Mouse (Mus musculus): Measurements from ENCODE around the gene Lad1. TPM values are rescaled to one million over a fixed set of nuclear protein-coding genes. Genes with fewer than 3 reads are reported as not detected.

The Lad1 gene
- total RNA-seq, 2 experiments from 2014 or later: 0.62 to 0.73 TPM

DNA sequence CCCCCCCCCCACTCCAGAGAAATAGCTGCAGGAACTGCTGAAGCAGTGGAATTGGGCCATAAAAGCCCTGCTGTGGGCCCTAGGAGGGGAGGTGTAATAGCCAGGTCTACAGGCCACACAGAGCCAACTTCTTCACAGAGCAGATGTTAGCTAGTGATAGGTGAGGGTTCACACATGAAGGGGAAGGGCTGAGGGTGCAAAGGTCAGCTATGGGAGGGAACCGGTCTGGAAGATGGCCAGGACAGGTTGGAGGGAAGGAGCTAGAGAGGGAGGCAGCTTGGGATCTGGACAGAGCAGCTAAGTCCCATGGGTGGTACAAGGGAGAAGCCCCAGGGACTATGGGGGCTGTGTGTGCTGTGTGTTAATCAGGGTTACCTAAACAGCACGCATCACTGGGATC lies 8.2 kb upstream of the Lad1 start:
- DNase-seq: no peak

DNA sequence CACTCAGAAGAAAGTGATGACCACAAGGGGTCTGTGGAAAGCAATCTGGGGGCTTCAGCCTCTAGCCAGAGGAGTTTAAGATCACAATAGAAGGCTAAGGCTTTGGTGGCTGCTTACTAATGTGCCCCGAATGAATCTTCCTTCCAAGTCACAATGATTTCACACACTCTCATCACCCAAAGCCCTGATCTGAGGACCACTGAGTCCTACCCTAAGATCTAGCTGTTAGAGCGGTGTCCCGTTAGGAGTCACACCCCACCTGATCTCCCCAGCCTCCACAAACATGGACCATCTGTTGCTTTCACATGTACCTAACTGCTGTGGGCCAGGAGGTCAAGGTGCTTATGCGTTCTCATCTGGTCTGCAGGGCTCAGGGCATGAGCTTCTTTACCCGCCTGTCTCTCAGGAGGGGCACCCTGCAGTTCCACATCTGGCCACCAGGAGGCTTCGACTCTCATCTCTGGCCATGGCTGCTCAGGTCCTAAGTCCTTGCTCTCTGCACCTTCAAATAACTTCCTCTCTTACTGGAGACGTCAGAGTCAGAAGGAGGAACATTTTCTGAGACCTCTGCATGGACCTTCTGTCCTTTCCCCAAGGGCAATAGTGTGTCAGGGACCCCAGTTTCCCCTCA lies 7.3 kb upstream of the Lad1 start:
- peak; percentile 70 to 74 for DNase-seq

GRCm38 (mm10) chr1:135812205-135812604 lies 6.2 kb upstream of the Lad1 start:
- DNase-seq: no peak

DNA sequence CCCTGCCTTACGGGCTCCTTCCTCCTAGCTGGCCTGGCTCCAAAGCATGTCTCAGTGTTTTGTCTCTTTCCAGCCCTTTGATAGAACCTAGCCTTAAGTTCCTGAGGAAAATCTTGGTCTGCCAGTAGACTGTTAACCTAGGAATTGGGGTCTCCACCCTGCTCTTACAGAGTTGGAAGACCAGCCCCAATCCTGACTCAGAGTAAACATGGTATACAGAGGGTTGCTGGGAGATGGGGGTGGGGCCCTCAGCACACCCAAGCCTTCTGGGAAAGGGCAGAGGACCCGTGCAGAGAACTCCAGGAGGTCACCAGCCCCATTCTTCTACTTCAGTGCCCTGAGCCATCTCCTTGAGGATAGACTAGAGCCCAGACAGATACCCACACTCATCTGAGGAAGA lies 5.8 kb upstream of the Lad1 start:
- no peak for DNase-seq

GRCm38 (mm10) chr1:135813071-135813470 lies 5.3 kb upstream of the Lad1 start:
- no peak for DNase-seq

GRCm38 (mm10) chr1:135813687-135814395 lies 4.6 kb upstream of the Lad1 start:
- DNase-seq: no peak

- DNase-seq: no peak
These were observed 3.9 kb upstream of the Lad1 start for GRCm38 (mm10) chr1:135814531-135814930.

DNA sequence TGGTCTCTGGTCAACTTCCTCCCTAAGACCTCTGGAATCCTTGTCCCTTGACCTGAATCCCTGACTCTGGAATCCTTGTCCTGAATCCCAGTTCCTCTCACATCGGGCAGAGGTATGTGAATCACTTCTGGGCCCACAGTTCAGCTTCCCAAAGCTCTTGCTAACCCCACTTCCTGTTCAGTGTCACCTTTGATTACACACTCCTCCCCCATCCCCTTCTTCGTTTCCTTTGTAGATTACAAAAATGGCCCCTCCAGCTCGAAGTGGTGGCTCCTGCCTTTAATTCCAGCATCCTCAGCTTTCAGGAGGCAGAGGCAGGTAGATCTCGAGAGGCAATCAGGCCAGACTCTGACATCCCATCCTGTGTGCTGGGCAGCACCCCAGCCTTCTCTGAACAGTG lies 803 bp upstream of the Lad1 start:
- DNase-seq: no peak

DNA sequence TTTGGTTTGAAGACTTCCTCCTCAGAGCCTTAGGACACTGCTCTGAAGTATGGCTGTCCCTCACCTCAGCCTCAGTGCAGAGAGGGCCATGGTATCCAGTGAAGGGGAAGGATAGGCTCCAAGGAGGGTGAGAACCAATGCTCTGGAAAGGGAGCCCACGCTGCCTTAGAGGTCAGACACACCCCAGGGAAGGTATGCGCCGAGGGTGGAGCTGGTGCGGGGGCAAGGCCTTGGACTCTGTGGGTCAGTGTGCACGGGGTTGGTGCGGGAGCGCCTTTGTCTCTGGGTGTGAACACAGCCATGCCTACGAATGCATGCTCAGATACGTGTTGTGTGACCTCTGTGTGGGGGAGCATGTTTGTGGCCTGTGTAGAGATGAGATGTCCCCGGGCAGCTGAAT lies 1.7 kb downstream of the Lad1 start:
- no peak for DNase-seq

DNA sequence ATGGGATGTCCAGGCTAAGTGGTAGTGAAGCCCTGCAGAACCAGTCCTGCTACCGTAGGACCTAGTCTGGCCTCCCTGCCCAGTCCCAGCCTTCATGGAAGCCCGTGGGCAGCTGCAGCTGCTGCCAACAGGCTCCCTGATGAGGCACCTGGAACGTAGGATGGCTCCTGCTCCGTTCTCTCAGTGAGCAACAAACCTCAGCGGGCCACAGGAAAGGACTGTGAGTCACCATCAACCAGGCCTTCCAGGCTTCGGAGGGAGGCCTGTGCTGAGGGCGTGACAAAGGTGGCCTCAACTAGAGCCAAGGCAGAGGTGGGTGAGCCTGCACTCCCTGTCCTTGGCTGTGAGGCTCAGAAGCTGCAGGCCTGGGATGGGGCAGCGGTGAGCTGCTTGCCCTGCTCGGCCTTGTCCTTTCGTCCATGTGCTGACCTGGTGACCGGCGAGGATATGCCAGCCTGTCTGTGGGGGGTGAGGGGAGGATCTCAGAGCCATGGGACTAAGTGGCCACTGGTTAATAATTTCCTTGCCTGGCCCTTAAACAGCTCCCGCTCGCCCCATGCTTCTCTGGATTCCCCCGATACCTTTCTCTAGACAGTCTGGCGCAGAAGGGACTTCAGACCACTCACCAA lies 2.5 kb downstream of the Lad1 start:
- no peak for DNase-seq

DNA sequence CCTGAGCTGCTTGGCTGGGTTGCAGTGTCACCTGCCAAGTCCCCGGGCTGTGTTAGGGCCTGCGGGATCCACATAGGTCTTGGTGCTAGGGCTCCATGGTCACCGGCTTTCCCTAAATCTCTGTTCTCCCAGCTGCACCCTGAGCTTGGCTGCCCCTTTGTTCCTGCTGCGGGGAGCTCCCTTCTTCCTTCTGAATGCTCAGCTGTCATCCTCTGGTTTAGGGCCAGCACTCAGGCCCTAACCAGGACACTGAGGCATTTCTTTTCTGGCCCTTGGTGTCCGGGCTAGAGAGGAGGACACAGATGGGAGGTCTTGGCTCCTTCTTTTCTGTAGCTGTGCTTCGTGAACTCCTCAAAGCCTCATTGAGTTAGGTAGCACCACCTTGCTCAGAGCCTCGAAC lies 3.4 kb downstream of the Lad1 start:
- no peak for DNase-seq

GRCm38 (mm10) chr1:135828918-135829317 lies 10.5 kb downstream of the Lad1 start:
- no peak for DNase-seq

DNA sequence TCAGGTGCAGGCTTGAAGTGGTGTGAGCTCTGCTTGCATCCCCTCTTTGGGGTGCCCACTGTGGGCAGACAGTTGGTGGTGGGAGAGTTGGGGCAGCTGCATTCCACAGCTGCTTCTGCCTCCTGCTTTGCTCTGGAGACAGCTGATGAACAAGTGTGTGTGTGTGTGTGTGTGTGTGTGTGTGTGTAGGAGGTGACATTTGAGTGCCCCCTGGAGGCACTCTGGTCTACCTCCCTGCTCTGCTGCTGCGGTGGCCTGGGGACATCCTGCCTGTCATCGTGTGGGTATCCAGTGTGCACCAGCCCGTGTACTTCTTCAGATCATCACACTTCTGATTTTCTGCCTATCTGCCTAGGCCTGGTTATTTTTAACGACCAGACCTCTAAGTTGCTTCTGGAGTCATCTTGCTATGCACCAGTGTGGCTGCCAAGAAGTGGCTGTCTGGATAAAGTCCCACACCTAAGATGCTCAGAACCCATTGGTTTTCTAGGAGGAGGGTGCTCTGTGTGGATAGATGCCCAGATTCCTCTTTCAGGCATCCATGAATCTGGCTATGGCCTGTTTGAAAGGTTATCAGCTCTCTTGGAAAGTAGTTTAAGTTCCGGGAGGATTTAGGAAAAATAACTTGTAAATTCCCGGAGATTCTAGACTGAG lies 15.9 kb downstream of the Lad1 start:
- DNase-seq: no peak

DNA sequence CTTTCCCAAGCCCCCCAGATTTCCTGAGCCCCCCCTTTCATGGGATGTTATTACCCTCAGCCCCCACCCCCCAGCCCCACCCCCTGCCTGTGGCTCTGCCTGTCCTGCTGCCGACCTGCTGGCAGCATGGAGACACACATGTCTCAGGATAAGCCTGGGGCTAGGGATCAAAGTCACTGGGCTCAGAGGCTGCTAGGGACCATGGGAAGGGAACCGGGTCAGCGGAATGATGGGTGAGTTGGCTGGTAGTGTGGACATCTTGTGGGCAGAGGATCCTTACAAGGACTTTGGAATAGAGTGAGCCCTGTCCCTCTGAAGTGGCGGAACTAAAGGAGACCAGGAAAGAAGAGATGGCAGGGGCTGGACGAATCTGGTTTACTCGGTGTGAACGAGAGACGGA lies 16.6 kb downstream of the Lad1 start:
- DNase-seq: no peak

- DNase-seq: no peak
These were observed 17.5 kb downstream of the Lad1 start, which contains the start of gene Tnnt2 for GRCm38 (mm10) chr1:135835716-135836483. Tnnt2 (plus strand) TSS chr1:135836354.

GRCm38 (mm10) chr1:135838626-135839025 lies 20.2 kb downstream of the Lad1 start:
- no peak for DNase-seq

DNA sequence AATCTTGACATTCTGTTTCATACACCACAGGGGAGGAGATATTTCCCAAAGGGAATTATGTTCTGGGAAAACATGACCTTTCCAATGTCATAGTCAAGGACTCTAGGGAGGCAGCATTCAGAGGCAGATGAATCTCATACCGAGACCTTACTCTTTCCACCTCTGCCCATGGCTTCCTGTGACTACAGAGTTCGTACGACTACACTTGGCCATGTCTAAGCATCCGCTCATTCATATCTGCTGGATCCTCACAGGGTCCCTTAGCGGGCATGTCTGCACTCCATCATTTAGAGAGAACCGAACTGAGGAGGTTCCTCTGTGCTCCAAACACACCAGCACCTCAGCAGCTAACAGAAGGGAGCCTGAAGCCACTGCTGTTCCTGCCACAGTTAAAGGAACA lies 20.7 kb downstream of the Lad1 start:
- DNase-seq: no peak

DNA sequence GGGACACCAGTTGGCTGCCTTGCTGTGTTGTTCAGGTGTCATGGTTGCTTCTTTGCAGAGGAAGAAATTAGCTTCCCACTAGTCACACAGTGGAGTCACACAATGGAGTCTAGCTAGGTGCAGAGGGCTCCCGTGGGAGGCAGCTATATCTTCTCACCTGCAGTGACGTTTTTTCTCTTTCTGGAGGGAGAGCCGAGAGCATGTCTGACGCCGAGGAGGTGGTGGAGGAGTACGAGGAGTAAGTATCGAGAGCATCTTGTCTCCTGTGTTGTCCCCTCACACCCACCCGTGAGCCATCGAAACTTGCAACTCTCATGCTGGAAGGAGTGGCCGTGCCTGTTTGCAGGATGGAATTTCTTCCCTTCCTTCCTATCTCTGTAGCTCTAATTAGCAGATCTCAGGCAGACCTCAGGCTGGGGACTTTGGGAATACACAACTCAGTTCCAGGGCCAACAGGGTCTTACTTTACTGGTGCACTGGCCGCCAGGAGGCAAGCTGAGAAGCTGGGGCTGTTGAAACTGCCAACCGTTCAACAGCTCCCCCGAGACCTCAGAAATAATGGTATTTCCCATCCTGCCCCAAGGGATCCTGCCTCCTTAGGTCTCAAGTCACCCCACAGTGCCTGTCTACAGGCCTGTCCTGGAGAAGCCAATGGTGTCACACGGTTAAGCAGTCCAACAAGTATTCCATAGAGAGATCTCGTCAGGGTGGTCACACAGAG lies 22.4 kb downstream of the Lad1 start:
- DNase-seq: no peak

DNA sequence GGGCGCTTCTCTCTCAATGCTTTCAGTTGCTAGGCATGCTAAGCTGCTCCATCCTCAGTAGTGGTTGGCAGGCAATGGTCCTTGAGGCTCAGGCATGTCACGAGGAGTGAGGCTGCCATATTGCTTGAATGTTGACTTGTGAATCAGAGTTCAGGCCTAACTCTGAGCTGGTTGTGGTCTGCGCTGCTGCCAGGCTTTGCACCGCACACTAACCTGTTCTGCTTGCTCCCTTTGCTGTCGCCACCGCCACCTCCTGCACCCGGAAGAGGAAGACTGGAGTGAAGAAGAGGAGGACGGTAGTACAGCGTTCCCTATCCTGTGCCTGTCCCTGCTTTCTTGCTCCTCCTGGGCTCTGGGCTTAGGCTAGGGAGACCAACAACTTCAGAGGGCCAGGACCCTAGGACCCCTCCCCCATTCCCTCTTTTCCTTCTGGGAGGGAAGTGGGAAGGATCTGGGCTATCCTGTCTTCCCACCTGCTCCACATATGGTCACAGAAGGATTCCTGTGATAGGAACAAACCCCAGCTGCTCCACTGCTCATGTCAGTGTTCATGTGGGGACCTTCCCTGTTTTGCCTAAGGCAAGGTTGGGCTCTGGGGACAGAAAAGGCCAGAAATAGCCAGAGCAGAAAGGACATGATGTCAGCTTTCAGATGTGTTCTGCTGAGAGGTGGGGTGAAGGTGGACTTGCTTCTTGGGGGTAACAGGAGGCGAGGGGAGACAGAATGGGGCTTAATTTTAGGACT lies 25.3 kb downstream of the Lad1 start:
- no peak for DNase-seq

DNA sequence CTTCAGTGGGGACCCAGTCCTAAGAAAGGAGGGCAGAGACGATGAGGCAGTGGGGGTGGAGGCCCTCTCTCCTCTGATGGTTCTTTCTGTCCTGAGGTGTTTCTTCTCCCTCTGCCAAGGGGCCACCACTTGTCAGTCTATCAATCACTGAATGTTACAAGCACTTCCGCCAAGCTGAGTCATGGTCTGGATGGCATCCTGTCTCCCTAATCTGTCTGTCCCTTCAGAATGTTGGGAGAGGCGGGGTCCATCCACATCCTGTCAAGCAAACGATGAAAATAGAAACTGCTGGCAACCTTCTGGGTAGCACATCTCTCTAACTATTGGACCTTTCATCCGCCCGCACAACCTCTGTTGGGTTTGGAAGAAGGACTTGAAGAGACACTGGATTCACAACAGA lies 26.1 kb downstream of the Lad1 start:
- DNase-seq: no peak

- no peak for DNase-seq
These were observed 28.2 kb downstream of the Lad1 start for GRCm38 (mm10) chr1:135846632-135847031.

All from layer of hippocampus, postnatal 36 days (tissue).